Comparison of ENCODE assay signal across 13 mouse cellular contexts in genomic region chr14:24731872-24732525, GRCm38 (mm10).
DNase-seq lines count a peak whose midpoint lies in the region; ATAC-seq and TF ChIP-seq lines count a peak whose summit lies in the region.
"Had no signal": no experiment of that assay in that cellular context is flagged by ENCODE, and none has a peak within 500 bp of the region (broad histone marks: within the 10 kb centered on the region; RNA-seq: fewer than 3 reads in every experiment).

No protein-coding gene starts in this region.

- H3K9ac ChIP-seq in forebrain, postnatal 0 days, result no peak overlapping the region
- H3K9ac ChIP-seq in neural tube, embryonic 13.5 days, result no peak overlapping the region
- H3K9ac ChIP-seq in liver, postnatal 0 days (replicated peaks), result no peak overlapping the region
- H3K9ac ChIP-seq: heart, embryonic 15.5 days; limb, embryonic 15.5 days; lung, embryonic 14.5 days had no signal

- peak; percentile 35 for DNase-seq in left cerebral cortex, adult 11 months (ENCODE audit: low spot score)
- DNase-seq in left cerebral cortex, postnatal 4 days, result no peak
- peak; percentile 55 for DNase-seq in brain, embryonic 18.5 days (ENCODE audit: low read depth, low spot score)
- DNase-seq in forebrain, postnatal 0 days, result peak; percentile 71
- DNase-seq in thymus, adult 18-20 months, result no peak
- no peak for DNase-seq in liver, postnatal 0 days
- DNase-seq: adrenal gland, postnatal 25 days; lung, embryonic 14.5 days had no signal

- H3K4me2 ChIP-seq in forebrain, postnatal 0 days (ENCODE audit: low read depth), result no peak overlapping the region
- H3K4me2 ChIP-seq in neural tube, embryonic 13.5 days, result no peak overlapping the region
- no peak overlapping the region for H3K4me2 ChIP-seq in liver, postnatal 0 days (ENCODE audit: low read depth, low read length)
- H3K4me2 ChIP-seq: heart, embryonic 15.5 days; limb, embryonic 15.5 days; lung, embryonic 14.5 days had no signal

- TF ChIP-seq CTCF in forebrain, postnatal 0 days (IDR thresholded peaks at IDR 0.05; ENCODE audit: low read depth), result no peak
- TF ChIP-seq CTCF in liver, postnatal 0 days (IDR thresholded peaks at IDR 0.05; ENCODE audit: low read depth), result no peak

- no peak overlapping the region for H3K4me3 ChIP-seq in forebrain, postnatal 0 days (ENCODE audit: low read depth, low read length)
- no peak overlapping the region for H3K4me3 ChIP-seq in neural tube, embryonic 13.5 days
- H3K4me3 ChIP-seq in liver, postnatal 0 days (ENCODE audit: low read depth, low read length), result no peak overlapping the region
- H3K4me3 ChIP-seq: heart, embryonic 15.5 days; limb, embryonic 15.5 days; myocyte had no signal

- intact Hi-C loops in left cerebral cortex, postnatal 4 days (cut with DNase I), result no loop called here

- 42% methylated on average over 5 of the region's 5 CpGs for WGBS in forebrain, postnatal 0 days
- 43% methylated on average over 5 of the region's 5 CpGs for WGBS in neural tube, embryonic 13.5 days
- WGBS in liver, postnatal 0 days (ENCODE audit: insufficient replicate concordance), result 54% methylated on average over 5 of the region's 5 CpGs

- peaks cover 10% of the 10 kb centered on the region; the same call in 1 of the 2 replicates for H3K4me1 ChIP-seq in forebrain, postnatal 0 days (ENCODE audit: insufficient read depth)
- peaks cover 5% of the 10 kb centered on the region; the same call in 1 of the 2 replicates for H3K4me1 ChIP-seq in neural tube, embryonic 13.5 days (replicated peaks)
- no peaks in the 10 kb centered on the region for H3K4me1 ChIP-seq in liver, postnatal 0 days (ENCODE audit: insufficient read depth)
- H3K4me1 ChIP-seq: heart, embryonic 15.5 days; limb, embryonic 15.5 days had no signal

- peak overlapping the region; percentile 73 for H3K27ac ChIP-seq in forebrain, postnatal 0 days (ENCODE audit: low read depth, low read length)
- peak overlapping the region; percentile 61 for H3K27ac ChIP-seq in neural tube, embryonic 13.5 days (replicated peaks)
- no peak overlapping the region for H3K27ac ChIP-seq in liver, postnatal 0 days (ENCODE audit: low read depth)
- H3K27ac ChIP-seq: heart, embryonic 15.5 days; limb, embryonic 15.5 days had no signal

- peak; percentile 94 for ATAC-seq in forebrain, postnatal 0 days
- ATAC-seq in neural tube, embryonic 13.5 days (ENCODE audit: low read depth), result peak; percentile 74; the same call in 1 of the 2 replicates
- no peak for ATAC-seq in liver, postnatal 0 days
- ATAC-seq: inflammation-experienced regulatory T-cells, adult 6 months had no signal

- H3K9me3 ChIP-seq in forebrain, postnatal 0 days (ENCODE audit: low read length), result no peaks in the 10 kb centered on the region
- no peaks in the 10 kb centered on the region for H3K9me3 ChIP-seq in neural tube, embryonic 13.5 days
- H3K9me3 ChIP-seq in liver, postnatal 0 days (ENCODE audit: low read length), result no peaks in the 10 kb centered on the region
- H3K9me3 ChIP-seq: heart, embryonic 15.5 days; limb, embryonic 15.5 days had no signal

- TF ChIP-seq EP300 in liver, postnatal 0 days (IDR thresholded peaks at IDR 0.05; ENCODE audit: low read depth), result no peak

- H3K36me3 ChIP-seq in forebrain, postnatal 0 days (ENCODE audit: insufficient read depth), result no peaks in the 10 kb centered on the region
- no peaks in the 10 kb centered on the region for H3K36me3 ChIP-seq in neural tube, embryonic 13.5 days
- H3K36me3 ChIP-seq in liver, postnatal 0 days (replicated peaks; ENCODE audit: insufficient read depth, low read length), result no peaks in the 10 kb centered on the region
- H3K36me3 ChIP-seq: heart, embryonic 15.5 days; limb, embryonic 15.5 days had no signal

- H3K27me3 ChIP-seq in forebrain, postnatal 0 days (ENCODE audit: insufficient read depth, low read length), result no peaks in the 10 kb centered on the region
- no peaks in the 10 kb centered on the region for H3K27me3 ChIP-seq in neural tube, embryonic 13.5 days
- no peaks in the 10 kb centered on the region for H3K27me3 ChIP-seq in liver, postnatal 0 days (ENCODE audit: insufficient read depth, low read length)
- H3K27me3 ChIP-seq: heart, embryonic 15.5 days; limb, embryonic 15.5 days had no signal

Comparison
In these comparisons a context has a peak if more than half of its experiments do, and no peak if none do; other contexts are left out.
1. DNase-seq: peak in left cerebral cortex, adult 11 months (single experiment), brain, embryonic 18.5 days (single experiment) and forebrain, postnatal 0 days (single experiment); none in left cerebral cortex, postnatal 4 days (single experiment), thymus, adult 18-20 months (0 of 2) and liver, postnatal 0 days (single experiment).